Mouse (Mus musculus) left cerebral cortex, postnatal 10 days (tissue): ENCODE data around the gene Zfp740. TPM values are rescaled to one million over a fixed set of nuclear protein-coding genes. Genes with fewer than 3 reads are reported as not detected.

ENCODE experiments used
- DNase-seq, 2 experiments: peaks; one replicate each; pipeline ENCODE4 v3.0.0; 2021 to 2022; ENCODE audit warnings: low spot score in 2 of 2, mixed read lengths in 1 of 2; ENCODE audit errors: extremely low spot score in 1 of 2
- intact Hi-C: fragments of 180-260 bp; cut with DNase I; formaldehyde crosslinking; loops from one replicate; pipeline ENCODE4 v1.15.1; 2025
- total RNA-seq, 2 experiments: library from RNA; stranded (reverse); gene quantifications; 2 replicates each; pipeline ENCODE4 v1.2.3; 2021

Zfp740 gene
- total RNA-seq, 2 experiments from 2014 or later = 53.2 to 56.7 TPM

DNA sequence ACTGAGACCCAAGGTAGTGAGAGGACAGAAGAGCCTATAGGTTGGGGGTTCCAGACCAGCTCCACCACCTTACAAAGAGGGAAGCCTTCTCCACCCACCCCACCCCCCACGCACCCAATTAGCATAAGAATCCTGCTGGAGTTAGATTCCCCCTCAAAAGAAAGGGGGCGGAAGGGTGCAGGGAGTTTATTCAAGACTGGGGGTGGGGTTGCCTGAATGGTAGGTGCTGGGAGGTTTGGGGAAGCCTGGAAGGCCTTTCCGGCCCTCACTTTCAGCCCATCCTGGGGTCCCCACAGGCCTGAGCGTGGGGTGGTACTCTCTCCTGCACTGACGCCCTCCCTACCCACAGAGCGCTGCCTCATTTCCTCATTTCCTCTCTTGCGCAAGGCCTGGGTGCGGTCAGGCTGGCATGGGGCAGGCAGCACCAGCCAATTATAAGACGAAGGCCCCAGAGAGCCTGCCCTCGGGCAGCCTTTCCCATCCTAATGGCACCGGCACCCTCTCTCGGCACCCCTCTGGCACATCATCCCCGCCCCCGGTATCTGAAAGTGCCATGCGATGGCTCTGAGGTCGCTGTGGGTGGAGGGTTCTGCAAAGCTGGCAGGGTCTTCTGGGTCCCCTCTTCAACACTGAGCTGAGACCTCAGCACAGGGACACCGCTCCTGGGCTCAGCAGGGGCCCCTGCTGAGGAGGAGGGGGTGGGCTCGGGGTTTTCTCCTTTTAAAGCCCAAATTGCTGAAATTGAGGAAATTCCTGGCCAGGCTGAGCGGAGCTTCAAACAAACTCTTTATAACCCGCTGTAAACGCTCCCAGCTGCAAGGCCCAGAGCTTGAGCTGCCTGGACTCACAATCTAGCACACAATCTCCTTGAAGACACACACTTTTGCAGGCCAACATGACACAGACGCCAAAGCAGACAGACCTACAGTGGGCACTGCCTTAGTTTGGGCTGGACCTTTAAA, 40.5 kb downstream of the Zfp740 start:
- peak in 1 of 2 experiments; percentile 59 for DNase-seq
- intact Hi-C loops = loop anchor here (5.0 kb wide), 1 partner anchor 79 kb away; no protein-coding TSS in a partner anchor

DNA sequence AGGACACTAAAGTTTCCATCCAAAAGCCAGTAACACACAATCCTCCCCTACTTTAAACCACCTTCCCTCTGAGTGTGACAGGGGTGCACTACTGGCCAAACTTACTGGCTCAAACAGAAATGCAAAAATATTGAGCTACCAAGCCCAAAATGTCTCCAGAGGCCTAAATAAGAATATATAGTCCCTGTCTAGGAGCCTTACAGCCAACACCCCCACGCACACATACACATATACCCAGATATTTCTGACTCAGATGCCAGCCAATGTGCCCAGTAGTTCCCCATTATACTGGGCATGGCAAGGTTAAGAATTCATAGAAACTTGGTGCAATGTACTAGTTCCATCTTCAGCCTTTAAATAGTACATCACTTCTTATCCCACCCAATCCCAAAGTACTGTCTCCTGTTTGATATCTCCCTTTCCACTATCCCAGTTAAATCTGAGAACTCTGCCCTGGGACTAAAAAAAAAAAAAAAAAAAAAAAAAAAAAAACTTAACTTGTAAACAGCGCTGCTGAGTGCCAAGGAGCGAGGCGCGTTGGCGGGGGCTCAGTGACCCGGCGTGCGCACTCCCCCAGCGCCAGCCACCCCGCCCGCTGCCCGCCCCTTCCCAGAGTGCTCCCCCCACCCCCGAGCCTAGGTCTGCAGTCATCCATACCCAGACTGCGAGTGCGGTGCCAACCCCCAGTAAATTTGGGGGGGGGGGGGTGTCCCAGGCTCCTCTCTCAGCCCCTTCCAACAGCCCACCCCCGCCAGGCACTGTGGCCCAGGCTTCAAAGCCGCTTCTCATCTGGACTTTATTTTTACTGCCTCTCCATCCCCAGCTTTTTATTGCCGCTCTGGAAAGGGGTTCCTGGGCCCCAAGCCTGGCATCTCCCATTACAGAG, 41.5 kb downstream of the Zfp740 start:
- intact Hi-C loops = loop anchor here (5.0 kb wide), 1 partner anchor 78 kb away; no protein-coding TSS in a partner anchor
- peak in 1 of 2 experiments; percentile 52 for DNase-seq

DNA sequence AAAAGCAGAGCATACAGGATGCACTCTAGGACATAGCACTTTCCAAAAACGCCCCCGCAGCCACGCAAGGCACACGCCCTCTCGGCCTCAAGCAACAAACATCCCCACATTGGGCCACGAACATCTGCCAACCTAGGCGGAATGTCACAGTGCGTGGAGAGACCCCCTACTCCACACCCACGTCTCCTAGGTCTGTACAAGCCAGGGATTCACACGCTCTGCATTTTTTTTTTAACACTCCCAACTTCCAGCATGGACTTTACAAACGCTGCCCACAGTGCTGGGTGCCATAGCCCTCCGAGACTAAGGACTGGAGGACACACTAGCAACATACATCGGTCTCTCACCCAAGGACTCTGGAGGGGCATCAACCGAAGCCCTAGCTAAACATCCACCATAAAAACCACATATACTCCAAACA, 42.4 kb downstream of the Zfp740 start:
- peak in 1 of 2 experiments; percentile 51 for DNase-seq

DNA sequence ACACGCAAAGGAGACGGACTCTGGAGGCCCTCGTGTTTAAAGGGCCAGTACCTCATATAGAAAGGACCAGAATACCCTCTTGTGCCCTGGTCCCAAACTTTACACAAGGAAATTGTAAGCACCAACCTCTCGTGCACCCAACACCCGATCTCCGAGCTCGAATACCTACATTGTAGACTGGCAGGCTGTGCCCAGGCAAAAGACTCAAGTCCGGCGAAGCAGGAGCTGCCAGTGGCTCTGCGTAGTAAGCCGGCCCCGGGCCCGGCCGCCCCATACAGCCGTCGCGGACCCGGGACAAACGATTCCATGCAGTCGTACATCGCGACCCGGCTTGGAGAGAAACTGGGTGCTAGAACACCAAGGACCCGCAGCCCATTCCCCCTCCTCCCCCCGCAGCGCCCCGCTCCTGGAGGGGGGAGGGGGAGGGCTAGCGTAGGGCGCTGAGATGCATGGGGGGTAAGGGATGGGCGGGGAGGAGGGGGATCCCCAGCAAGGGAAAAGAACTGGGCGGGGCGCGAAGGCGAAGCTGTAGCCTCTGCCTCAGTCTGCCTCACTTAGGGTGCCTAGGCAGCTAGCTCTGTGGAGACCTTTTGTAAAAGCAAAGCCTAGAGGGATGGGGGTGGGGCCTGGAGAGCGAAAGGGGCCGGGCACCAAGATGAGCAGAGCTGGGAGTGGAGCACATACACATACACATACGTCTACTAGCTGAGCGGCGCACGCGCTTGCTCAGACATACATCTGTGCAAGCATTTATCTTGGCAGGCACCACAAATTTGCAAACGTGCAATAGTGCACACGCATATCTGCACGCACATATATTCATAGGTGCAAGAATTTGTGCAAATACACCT, 43.1 kb downstream of the Zfp740 start:
- intact Hi-C loops = no loop called here
- peak; percentile 69 to 89 for DNase-seq

More for the DNA sequence above, 42.4 kb downstream of the Zfp740 start:
- intact Hi-C loops = no loop called here

DNA sequence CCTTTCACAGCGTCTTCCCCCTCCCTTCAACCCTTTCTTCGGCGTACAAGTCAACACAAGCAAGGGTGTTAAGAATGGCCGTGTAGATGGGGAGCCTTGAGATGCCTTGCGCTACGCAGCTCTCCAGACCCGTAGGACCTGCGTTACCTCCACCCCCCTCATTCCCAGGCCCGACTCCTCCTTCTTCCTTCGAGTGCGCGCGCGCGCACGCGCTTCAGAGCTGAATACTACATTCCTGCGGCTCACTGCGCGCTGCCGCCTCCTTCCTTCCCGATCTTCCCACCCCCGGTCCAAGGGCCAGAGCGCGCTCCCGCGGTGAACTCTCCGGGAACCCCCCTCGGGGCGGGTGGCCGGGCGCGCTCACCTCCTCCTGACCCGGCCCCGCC, 43.8 kb downstream of the Zfp740 start:
- intact Hi-C loops = no loop called here
- peak; percentile 87 to 98 for DNase-seq

DNA sequence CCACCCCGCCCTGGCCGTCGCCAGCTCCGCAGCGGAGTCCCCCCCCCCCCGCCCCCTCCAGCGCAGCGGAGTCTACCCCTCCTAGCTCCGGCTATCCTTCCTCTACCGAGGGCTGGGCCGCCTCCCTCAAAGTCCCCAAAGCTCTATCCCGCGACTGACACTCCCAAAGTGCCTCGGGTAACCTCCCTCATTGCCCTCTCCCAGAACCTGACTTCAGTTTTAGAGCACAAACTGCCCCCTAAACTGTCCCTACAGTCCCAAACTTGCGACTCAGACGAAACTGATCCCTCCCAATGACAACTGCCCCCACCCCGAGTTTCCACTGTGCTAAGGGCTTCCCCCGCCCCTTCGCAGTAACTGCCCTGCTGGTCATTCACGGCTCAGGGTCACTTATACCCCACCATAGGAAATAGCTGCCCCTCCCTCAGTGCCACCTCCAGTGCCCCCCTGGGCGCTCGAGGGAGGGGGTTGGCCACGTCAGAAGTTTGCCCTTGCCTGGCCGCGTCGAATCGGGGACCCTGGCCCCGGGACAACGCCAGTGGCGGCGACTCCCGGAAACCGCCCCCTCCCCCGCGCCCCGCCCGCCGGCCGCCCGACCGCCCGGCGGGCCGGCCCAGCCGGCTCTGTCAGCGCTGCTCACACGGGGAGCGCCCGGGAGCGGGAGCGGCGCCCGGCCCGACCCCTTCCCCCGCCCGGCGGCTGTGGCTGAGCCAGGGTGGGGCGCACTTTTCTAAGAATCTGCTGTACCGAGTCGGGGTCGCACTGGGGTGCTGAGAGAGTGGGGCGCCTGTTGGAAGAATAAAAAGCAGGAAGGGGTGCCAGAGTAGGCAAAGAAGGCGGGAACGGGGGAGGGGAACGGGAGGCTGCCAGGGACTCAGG, 44.4 kb downstream of the Zfp740 start:
- intact Hi-C loops = no loop called here
- DNase-seq = peak in 1 of 2 experiments; percentile 82

DNA sequence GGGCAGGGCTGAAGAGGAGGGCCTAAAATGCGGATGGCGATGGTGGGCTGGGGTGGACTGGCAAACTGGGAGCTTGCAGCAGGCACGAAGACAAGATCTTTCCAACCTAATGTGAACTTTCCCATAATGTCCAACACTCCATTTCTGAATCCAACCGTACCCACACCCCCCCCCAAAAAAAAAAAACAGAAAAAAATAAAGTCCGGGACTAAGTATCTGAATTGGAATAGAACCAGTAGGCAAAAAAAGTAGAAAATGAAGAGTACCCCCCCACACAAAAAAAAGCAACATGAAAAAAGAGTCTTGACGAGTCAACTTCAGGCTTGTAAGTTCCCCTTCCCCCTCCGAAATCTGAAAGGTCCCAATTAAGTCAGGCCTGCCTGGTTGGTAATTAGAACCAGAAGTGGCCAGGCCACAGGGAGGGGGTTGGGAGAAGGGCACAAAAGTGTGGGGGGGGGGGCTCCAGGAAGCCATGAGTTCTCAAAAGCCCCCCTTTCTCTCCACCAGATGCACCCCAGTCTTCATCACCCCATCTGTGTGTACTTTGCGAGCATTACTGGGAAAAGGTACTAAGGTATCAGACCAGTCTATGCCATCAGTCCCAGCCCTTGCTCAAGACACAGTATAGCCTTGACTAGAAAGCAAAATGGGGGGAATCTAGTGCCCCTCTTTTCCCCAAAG, 45.2 kb downstream of the Zfp740 start:
- intact Hi-C loops = no loop called here
- no peak for DNase-seq

DNA sequence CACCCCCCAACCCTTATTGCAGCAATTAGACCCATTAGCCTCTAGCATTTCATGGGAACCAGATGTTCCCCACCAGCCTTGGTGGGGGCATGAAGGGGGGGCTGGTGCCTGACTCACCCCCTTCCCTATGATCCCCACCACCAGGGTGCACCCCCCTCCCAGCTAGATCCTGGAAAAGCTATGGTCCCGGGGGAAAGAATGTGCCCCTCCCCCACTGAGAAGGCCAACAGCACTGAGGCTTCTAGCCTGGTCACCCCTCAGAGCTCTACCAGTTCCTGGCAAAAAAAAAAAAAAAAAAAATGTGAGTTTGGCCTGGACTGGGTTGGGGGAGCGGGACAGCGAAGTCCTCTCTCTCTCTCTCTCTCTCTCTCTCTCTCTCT, 45.8 kb downstream of the Zfp740 start:
- intact Hi-C loops = no loop called here
- no peak for DNase-seq

DNA sequence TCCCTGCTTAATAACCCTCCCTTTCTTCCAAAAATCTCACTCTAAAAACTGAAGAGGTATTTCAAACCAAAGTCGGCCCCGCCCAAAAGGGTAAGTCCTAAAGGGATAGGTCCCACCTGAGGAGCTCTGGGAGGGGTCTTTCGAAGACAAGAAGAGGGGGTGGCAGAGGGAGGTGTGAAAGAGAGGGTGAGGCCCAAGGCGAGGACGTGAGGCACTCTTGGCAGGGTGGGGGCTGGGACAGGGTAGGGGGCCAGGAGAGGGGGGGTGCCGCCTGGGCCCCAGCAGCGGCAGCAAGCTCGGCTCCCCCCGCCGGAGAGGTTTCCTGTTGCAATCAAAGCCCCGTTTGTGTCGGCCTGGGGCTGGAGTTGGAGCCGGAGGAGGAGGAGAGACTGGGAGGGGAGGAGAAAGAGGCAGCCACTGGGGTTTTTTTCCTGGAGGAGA, 46.2 kb downstream of the Zfp740 start:
- intact Hi-C loops = no loop called here

DNA sequence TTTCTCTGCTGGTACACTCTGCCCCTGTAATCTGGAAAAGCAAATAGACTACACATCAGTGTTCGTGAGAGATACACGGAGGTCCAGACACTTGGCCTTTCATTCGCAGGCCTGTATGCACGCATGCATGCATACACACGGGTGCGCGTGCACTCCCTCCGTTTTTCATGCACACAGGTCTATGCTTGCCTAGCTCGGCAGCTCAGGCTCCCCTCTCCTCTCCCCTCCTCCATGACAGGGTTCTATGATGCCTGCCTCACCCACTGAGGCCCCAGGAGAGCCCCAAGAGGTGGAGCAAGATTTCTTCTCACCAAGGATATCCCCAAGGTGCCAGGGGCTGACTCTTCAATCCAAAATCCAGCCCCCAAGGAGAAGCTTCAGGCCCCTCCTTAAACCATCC, 46.9 kb downstream of the Zfp740 start:
- no peak for DNase-seq
- intact Hi-C loops = no loop called here

More for the DNA sequence above, 46.2 kb downstream of the Zfp740 start:
- DNase-seq = peak in 1 of 2 experiments; percentile 79

DNA sequence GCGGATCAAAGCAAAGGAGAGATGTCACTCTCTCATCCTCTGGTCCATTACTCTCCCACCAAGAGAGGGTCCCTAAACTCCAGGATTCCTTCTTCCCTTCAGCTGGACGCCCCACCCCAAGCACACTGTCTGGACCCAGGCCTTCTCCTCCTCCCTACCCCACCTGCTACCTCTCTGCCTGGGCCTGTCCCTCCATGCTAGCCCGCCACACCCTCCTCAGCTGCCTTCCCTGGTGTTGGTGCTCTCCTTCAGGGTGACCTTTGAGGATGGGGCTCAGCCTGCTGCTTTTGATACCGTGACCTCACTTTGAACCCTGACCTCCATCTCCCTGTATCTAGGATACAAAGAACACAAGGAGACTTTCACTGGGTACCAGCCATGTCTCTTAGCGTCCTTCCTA, 47.5 kb downstream of the Zfp740 start:
- intact Hi-C loops = no loop called here
- DNase-seq = no peak

DNA sequence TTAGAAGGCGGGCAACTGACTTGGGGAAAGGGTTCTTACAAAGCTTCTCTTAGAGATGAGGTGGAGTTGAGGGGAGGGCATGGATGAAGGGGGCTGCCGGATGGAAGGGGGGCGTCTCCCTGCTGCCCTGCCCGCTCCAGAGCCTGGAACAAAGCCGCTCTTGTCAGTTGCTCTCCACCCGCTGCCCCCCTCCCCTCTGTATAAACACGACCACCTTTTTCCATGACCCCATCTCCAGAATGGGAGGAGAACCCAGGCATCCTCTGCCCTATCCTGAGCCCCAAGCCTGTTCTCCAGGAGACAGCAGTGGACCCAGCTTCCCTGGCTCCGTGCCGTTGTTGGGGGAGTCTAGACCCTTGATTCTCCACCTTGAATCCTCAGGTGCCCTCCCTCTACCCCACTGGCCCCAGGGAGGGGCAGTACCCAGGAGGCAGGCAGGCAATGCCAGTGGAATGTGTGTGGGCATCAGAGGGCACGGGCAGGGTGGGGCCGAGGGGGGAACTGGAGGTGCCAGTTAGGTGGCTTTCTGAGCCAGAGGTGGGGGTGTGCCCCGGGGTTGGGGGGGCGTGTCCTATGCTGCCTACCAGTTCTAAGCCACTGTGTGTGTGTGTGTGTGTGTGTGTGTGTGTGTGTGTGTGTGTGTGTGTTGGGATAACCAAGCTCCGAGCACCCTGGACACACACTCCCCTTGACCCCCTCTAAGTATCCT, 52.7 kb downstream of the Zfp740 start:
- intact Hi-C loops = no loop called here

DNA sequence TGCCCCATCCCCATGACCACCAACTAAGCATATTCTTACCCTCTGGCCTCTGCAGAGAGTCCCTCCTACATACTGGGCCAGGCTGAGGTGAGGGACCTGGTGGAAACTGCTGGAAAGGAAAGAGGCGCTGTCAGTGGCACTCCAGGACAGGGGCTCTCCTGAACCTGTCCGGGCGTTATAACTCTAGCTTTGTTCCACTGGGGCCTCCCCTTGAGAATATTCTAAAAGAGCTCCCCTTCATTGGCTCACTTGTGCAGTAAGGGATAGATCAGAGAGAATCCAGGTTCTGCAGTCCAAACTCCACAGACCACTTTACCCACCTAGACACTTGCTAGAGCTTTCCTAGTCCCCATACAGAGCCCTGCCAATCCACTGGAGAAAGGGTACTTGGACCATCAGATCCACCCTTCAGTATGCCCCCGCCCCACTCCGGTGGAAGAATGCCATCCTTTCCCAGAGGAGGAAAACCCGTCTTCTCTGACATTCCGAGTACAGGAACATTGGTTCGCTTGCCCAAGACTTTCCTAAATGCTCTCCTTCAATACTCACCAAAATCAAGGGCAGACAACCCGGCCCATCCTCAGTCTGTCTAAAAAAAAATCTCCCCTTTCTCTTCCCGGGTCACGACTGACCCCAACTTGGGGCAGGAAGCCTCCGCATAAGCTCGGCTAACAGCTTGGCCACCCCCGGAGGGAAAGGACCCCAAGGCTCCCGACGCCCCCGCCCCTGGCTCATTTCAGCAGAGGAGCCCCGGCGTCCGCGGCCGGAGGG, 53.6 kb downstream of the Zfp740 start:
- intact Hi-C loops = no loop called here
- no peak for DNase-seq

More for the DNA sequence above, 52.7 kb downstream of the Zfp740 start:
- no peak for DNase-seq

DNA sequence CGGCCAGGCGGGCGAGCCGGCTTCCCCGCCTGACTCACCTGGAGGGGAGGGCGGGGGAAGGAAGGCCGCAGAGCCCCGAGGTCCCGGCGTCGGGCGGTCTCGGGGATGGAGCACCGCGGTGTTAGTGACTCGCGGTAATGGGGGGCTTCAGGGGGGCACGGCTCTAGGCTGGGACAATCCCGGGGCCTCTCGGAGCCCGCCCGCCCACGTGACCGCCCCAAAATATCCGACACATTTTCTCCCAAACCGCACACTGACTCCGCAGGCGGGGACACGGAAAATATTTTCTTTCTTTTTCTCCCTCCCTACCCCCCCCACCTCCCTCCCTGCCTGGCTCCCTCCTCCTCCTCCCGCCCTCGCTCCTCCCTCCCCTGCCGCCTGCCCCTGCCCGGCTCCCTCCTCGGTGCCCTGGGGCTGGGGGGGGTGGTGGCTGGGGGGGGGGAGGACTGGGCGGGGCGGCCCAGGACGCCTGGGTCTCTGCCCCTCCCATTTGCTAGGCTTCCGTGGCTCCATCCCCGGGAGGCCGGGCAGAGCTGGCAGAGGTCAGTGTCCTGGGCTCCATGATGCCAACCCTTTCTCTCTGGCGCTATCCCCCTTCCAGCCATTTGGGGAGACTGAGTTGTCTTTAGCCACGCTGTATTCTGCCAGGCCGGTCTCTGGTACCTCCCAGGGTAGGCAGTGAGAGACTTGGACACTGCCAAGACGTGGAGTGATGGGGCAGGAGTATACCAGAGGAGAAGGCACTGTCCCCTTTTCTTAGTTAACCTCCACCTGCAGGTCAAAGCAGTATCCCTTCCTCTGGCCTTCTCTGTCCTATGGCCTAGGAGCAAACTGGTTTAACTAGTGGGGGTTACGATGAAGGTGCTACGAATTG, 54.4 kb downstream of the Zfp740 start, which contains the start of gene Rarg:
Gene Rarg (minus strand): TSS at position 316 of the 874 bp plus-strand sequence.
- peak in 1 of 2 experiments; percentile 64 for DNase-seq
- intact Hi-C loops = no loop called here

DNA sequence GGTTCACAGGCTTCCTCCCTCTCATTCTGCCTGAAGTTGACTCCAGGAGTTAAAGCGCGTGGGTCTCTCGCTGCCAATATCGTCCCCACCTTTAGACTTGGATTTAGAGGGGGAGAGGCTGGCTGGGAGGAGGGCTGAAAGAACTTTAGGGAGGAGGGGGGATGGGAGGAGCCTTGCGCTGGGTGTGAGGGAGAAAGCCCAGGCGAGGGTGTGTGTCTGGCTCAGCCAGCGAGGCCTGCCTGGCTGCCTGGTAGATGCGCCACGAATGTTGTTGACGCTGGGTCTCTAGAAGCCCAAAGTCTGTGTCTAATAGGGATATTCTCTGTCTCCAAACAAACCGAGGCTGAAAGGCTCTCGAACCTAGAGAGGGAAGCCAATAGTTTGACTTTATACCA, 55.0 kb downstream of the Zfp740 start:
- intact Hi-C loops = no loop called here
- peak in 1 of 2 experiments; percentile 60 for DNase-seq
